Mouse (Mus musculus): Measurements from ENCODE around the gene Ocln.

- no peak for TF ChIP-seq CTCF (IDR thresholded peaks at IDR 0.05; ENCODE audit: low read depth, low read length)
- TF ChIP-seq POLR2A (IDR thresholded peaks at IDR 0.05; ENCODE audit: borderline replicate concordance, low read depth, low read length) = no peak
Measured at GRCm38 (mm10) chr13:100524896-100525295, 27.6 kb downstream of the Ocln start.

Measured in bone marrow macrophage, adult 2 months (primary cell).